Mouse (Mus musculus): ENCODE data around the gene Hemk1.

- TF ChIP-seq CTCF (IDR thresholded peaks at IDR 0.05; ENCODE audit: borderline replicate concordance, extremely low read depth, insufficient read depth, insufficient read length) (no peak), POLR2A (IDR thresholded peaks at IDR 0.05; ENCODE audit: borderline replicate concordance, extremely low read depth, insufficient read depth, insufficient read length, poor library complexity, severe bottlenecking) (no peak)
Measured at GRCm38 (mm10) chr9:107325904-107326303, 12.2 kb downstream of the Hemk1 start.
